ENCODE assay signal across 16 mouse cellular contexts in genomic region chrX:166198266-166198665, GRCm38 (mm10). TPM values are rescaled to one million over a fixed set of nuclear protein-coding genes. Genes with fewer than 3 reads are reported as not detected.
A peak's percentile ranks its signal among the peaks of the same experiment; 100 is the strongest.
DNase-seq lines count a peak whose midpoint lies in the region; ATAC-seq and TF ChIP-seq lines count a peak whose summit lies in the region.
"Had no signal": no experiment of that assay in that cellular context is flagged by ENCODE, and none has a peak within 500 bp of the region (broad histone marks: within the 10 kb centered on the region; RNA-seq: fewer than 3 reads in every experiment).

No protein-coding gene starts in this region.

- H3K27me3 ChIP-seq in intestine, embryonic 14.5 days (replicated peaks; ENCODE audit: control insufficient read depth, insufficient read depth, low read length), result no peaks in the 10 kb centered on the region
- no peaks in the 10 kb centered on the region for H3K27me3 ChIP-seq in intestine, embryonic 15.5 days (replicated peaks)
- H3K27me3 ChIP-seq in lung, embryonic 14.5 days (ENCODE audit: insufficient read depth, low read length), result no peaks in the 10 kb centered on the region
- H3K27me3 ChIP-seq: heart, embryonic 13.5 days had no signal

- intact Hi-C loops in gastrocnemius, postnatal 36 days (cut with DNase I), result no loop called here

- no peak for TF ChIP-seq CTCF in lung, embryonic 14.5 days (IDR thresholded peaks at IDR 0.05; ENCODE audit: low read depth)

- H3K36me3 ChIP-seq in intestine, embryonic 14.5 days (ENCODE audit: control insufficient read depth, insufficient read depth, low read length), result no peaks in the 10 kb centered on the region
- H3K36me3 ChIP-seq in intestine, embryonic 15.5 days, result no peaks in the 10 kb centered on the region
- H3K36me3 ChIP-seq in lung, embryonic 14.5 days (ENCODE audit: insufficient read depth), result no peaks in the 10 kb centered on the region
- H3K36me3 ChIP-seq: embryonic facial prominence, embryonic 10.5 days; forebrain, embryonic 12.5 days; heart, embryonic 13.5 days had no signal

- H3K27ac ChIP-seq in intestine, embryonic 14.5 days (ENCODE audit: low read depth), result no peak overlapping the region
- no peak overlapping the region for H3K27ac ChIP-seq in intestine, embryonic 15.5 days
- no peak overlapping the region for H3K27ac ChIP-seq in lung, embryonic 14.5 days (ENCODE audit: low read depth)
- H3K27ac ChIP-seq: embryonic facial prominence, embryonic 10.5 days; forebrain, embryonic 12.5 days; heart, embryonic 13.5 days; hindbrain, postnatal 0 days had no signal

- DNase-seq in intestine, embryonic 14.5 days (ENCODE audit: low spot score), result no peak
- DNase-seq in lung, embryonic 14.5 days, result peak; percentile 82
- DNase-seq in lung, postnatal 14 days, result no peak
- DNase-seq in lung, postnatal 25 days (ENCODE audit: low spot score), result peak; percentile 23
- no peak for DNase-seq in cerebellum, postnatal 36 days
- no peak for DNase-seq in gastrocnemius, postnatal 36 days
- DNase-seq: cerebellum, adult 2 months; gastrocnemius, postnatal 10 days; right cerebral cortex, postnatal 14 days; spleen, adult 18-20 months had no signal

- no peak overlapping the region for H3K4me3 ChIP-seq in intestine, embryonic 14.5 days (ENCODE audit: low read depth, low read length)
- H3K4me3 ChIP-seq in intestine, embryonic 15.5 days (replicated peaks), result no peak overlapping the region
- H3K4me3 ChIP-seq in lung, embryonic 14.5 days (ENCODE audit: low read depth, low read length), result no peak overlapping the region
- H3K4me3 ChIP-seq: embryonic facial prominence, embryonic 10.5 days; forebrain, embryonic 12.5 days; heart, embryonic 13.5 days had no signal

- ATAC-seq in intestine, embryonic 14.5 days (replicated peaks; ENCODE audit: low FRiP score, low TSS enrichment, low read depth), result 0 out of 2 replicates have a peak, but pooled peaks have one; percentile 36
- no peak for ATAC-seq in intestine, embryonic 15.5 days
- ATAC-seq in lung, embryonic 14.5 days (ENCODE audit: insufficient read depth), result peak; percentile 96
- ATAC-seq: hindbrain, postnatal 0 days had no signal

- no peaks in the 10 kb centered on the region for H3K9me3 ChIP-seq in intestine, embryonic 14.5 days (ENCODE audit: control insufficient read depth, low read length)
- H3K9me3 ChIP-seq in intestine, embryonic 15.5 days, result no peaks in the 10 kb centered on the region
- H3K9me3 ChIP-seq in lung, embryonic 14.5 days (ENCODE audit: low read depth, low read length), result no peaks in the 10 kb centered on the region
- H3K9me3 ChIP-seq: forebrain, embryonic 12.5 days had no signal

- H3K4me2 ChIP-seq in intestine, embryonic 14.5 days (ENCODE audit: low read length), result no peak overlapping the region
- H3K4me2 ChIP-seq in intestine, embryonic 15.5 days (replicated peaks), result no peak overlapping the region
- no peak overlapping the region for H3K4me2 ChIP-seq in lung, embryonic 14.5 days
- H3K4me2 ChIP-seq: forebrain, embryonic 12.5 days; heart, embryonic 13.5 days; liver, embryonic 11.5 days had no signal

- WGBS in intestine, embryonic 14.5 days, result 70% methylated on average over 2 of the region's 2 CpGs
- WGBS in intestine, embryonic 15.5 days, result 47% methylated on average over 2 of the region's 2 CpGs
- WGBS in lung, embryonic 14.5 days, result 47% methylated on average over 2 of the region's 2 CpGs

- no peaks in the 10 kb centered on the region for H3K4me1 ChIP-seq in intestine, embryonic 14.5 days (replicated peaks; ENCODE audit: control insufficient read depth, insufficient read depth, low read length)
- H3K4me1 ChIP-seq in intestine, embryonic 15.5 days (replicated peaks), result no peaks in the 10 kb centered on the region
- H3K4me1 ChIP-seq in lung, embryonic 14.5 days (ENCODE audit: insufficient read depth), result no peaks in the 10 kb centered on the region
- H3K4me1 ChIP-seq: embryonic facial prominence, embryonic 10.5 days; forebrain, embryonic 12.5 days; heart, embryonic 13.5 days had no signal

- no peak overlapping the region for H3K9ac ChIP-seq in intestine, embryonic 14.5 days (ENCODE audit: low read length)
- H3K9ac ChIP-seq in intestine, embryonic 15.5 days, result no peak overlapping the region
- no peak overlapping the region for H3K9ac ChIP-seq in lung, embryonic 14.5 days
- H3K9ac ChIP-seq: forebrain, embryonic 12.5 days; heart, embryonic 13.5 days had no signal

RNA-seq across cellular contexts. Expression of gene Gemin8, which starts 28.0 kb away (rescaled TPM):
- 13.9 and 14.2 TPM in 2 replicates for polyA plus RNA-seq in intestine, embryonic 14.5 days (2014; fragmentation: Nextera tagmentation; extraction: Ambion mirVana)
- polyA plus RNA-seq in intestine, embryonic 15.5 days (2015; fragmentation: Nextera tagmentation; extraction: Ambion mirVana), result 8.0 and 8.1 TPM in 2 replicates
- polyA plus RNA-seq in lung, embryonic 14.5 days (2014; fragmentation: Nextera tagmentation; extraction: Ambion mirVana), result 21.6 and 23.3 TPM in 2 replicates
- 1 to 10 TPM in 1 of 2 experiments, under 1 TPM in 1; 0.92 to 1.4 TPM for total RNA-seq in gastrocnemius, postnatal 36 days (2021)

RNA-seq across cellular contexts. Expression of gene Gpm6b, which starts 40.4 kb away (rescaled TPM):
- polyA plus RNA-seq in intestine, embryonic 14.5 days (2014; fragmentation: Nextera tagmentation; extraction: Ambion mirVana), result 24.2 and 26.5 TPM in 2 replicates
- polyA plus RNA-seq in intestine, embryonic 15.5 days (2015; fragmentation: Nextera tagmentation; extraction: Ambion mirVana), result 22.6 and 23.1 TPM in 2 replicates
- polyA plus RNA-seq in lung, embryonic 14.5 days (2014; fragmentation: Nextera tagmentation; extraction: Ambion mirVana), result 41.9 and 42.0 TPM in 2 replicates
- 1 to 10 TPM; 3.9 to 5.7 TPM for total RNA-seq in gastrocnemius, postnatal 36 days (2021)

Comparison
In these comparisons a context has a peak if more than half of its experiments do, and no peak if none do; other contexts are left out.
1. DNase-seq: peak in lung, embryonic 14.5 days (single experiment) and lung, postnatal 25 days (single experiment); none in intestine, embryonic 14.5 days (single experiment), lung, postnatal 14 days (single experiment), cerebellum, postnatal 36 days (0 of 2) and gastrocnemius, postnatal 36 days (0 of 2).